Mouse (Mus musculus) liver, embryonic 14.5 days (tissue): ENCODE measurements at regions not wholly inside any gene's neighbourhood (a gene's known extent, or its start where the extent isn't known, plus 50 kb on each side); places are given as distances from the start of the nearest gene placed in this dataset.

Experiments used
- ATAC-seq: fragments of 200-750 bp; cut with Nextera tagmentation; 2 replicates; pipeline ENCODE4 v1.8.0; 2017; ENCODE audit warnings: moderate number of reproducible peaks, mild to moderate bottlenecking, moderate library complexity; ENCODE audit not compliant: insufficient read depth
- DNase-seq, 3 experiments: peaks; one replicate each; pipeline ENCODE4 v3.0.0-alpha.2; 2012 to 2013; ENCODE audit warnings: low read depth in 3 of 3, low spot score in 3 of 3
- H3K27ac ChIP-seq: fragments of 300-500 bp; sonication (generic); 2 replicates; pipeline ENCODE4 v1.5.1; 2014; ENCODE audit warnings: moderate library complexity, mild to moderate bottlenecking, control low read depth, inconsistent platforms
- H3K27me3 ChIP-seq: fragments of 300-500 bp; sonication (generic); 2 replicates; pipeline ENCODE4 v1.6.1; 2014; ENCODE audit warnings: mild to moderate bottlenecking, low read length, moderate library complexity; ENCODE audit not compliant: control insufficient read depth, insufficient read depth
- H3K36me3 ChIP-seq: fragments of 300-500 bp; sonication (generic); replicated peaks from 2 replicates; pipeline ENCODE4 v1.6.1; 2014; ENCODE audit warnings: low read depth; ENCODE audit not compliant: control insufficient read depth, insufficient read depth
- H3K4me1 ChIP-seq, 2 experiments: fragments of 200-500 bp in 1 of 2; fragments of 300-500 bp in 1 of 2; sonication (generic) in 1 of 2; replicated peaks; 2 replicates each; pipeline ENCODE4 v1.6.1; 2012 to 2014; ENCODE audit warnings: antibody characterized with exemption in 1 of 2, inconsistent platforms in 1 of 2, low read length in 1 of 2; ENCODE audit not compliant: control insufficient read depth in 2 of 2, insufficient read depth in 2 of 2
- H3K4me2 ChIP-seq: fragments of 300-500 bp; sonication (generic); 2 replicates; pipeline ENCODE4 v1.6.1; 2014; ENCODE audit warnings: low read depth, mild to moderate bottlenecking, control low read depth, moderate library complexity
- H3K4me3 ChIP-seq, 2 experiments: fragments of 200-500 bp in 1 of 2; fragments of 300-500 bp in 1 of 2; sonication (generic) in 1 of 2; 2 replicates each; pipeline ENCODE4 v1.5.1; 2012 to 2014; ENCODE audit warnings: low read depth in 2 of 2, low read length in 2 of 2, mild to moderate bottlenecking in 2 of 2, control low read depth in 1 of 2, inconsistent platforms in 1 of 2, moderate library complexity in 1 of 2; ENCODE audit not compliant: insufficient read depth in 1 of 2
- H3K9ac ChIP-seq: fragments of 300-500 bp; sonication (generic); replicated peaks from 2 replicates; pipeline ENCODE4 v1.6.1; 2014; ENCODE audit warnings: mild to moderate bottlenecking, control low read depth, moderate library complexity
- H3K9me3 ChIP-seq: fragments of 300-500 bp; sonication (generic); 2 replicates; pipeline ENCODE4 v1.6.1; 2016; ENCODE audit warnings: low read length, mixed read lengths; ENCODE audit not compliant: control insufficient read depth
- CTCF ChIP-seq: IDR thresholded peaks from 2 replicates; pipeline ENCODE4 v1.5.1; 2016; ENCODE audit warnings: antibody characterized with exemption, low read depth, control low read depth
- EP300 ChIP-seq: IDR thresholded peaks from 2 replicates; pipeline ENCODE4 v1.6.1; 2016; ENCODE audit warnings: antibody characterized with exemption, low read depth
- WGBS: fragments of 180-500 bp; shearing (Covaris S2); extraction: QIAGEN DNeasy Blood & Tissue Kit; methylation state at CpG from one replicate; pipeline ENCODE4 v1.1.7; 2014; ENCODE audit not compliant: insufficient replicate concordance; 5-methylcytosine and 5-hydroxymethylcytosine counted together

DNA sequence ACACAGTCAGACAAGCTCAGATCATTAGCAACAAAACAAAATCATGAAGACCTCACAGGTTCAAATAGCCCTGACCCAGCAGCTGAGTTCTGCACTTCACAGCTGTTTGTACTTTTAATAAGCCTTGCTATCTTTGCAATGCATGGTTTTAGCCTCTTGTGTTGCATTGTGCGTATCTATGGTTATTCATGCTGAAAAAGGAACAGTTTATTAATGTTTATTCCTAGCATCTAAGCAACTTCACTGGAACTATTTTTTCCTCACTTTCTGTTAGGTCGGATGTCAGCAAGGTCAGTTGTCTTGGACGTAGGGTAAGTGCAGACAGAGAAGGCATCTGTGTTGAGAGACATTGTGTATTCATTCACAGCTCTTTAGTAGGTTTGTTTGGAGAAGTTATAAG lies 107.3 kb upstream of the Ccn2 start:
- Histone ChIP-seq H3K36me3 (no peaks in the 10 kb centered on the region), H3K4me3 (no peak overlapping the region), H3K4me2 (no peak overlapping the region), H3K27ac (no peak overlapping the region), H3K9ac (no peak overlapping the region), H3K4me1 (no peaks in the 10 kb centered on the region), H3K27me3 (no peaks in the 10 kb centered on the region), H3K9me3 (no peaks in the 10 kb centered on the region)
- WGBS = 58% methylated on average over 3 of the region's 3 CpGs
- DNase-seq (no peak), ATAC-seq (no peak)
- TF ChIP-seq CTCF (no peak), EP300 (no peak)

DNA sequence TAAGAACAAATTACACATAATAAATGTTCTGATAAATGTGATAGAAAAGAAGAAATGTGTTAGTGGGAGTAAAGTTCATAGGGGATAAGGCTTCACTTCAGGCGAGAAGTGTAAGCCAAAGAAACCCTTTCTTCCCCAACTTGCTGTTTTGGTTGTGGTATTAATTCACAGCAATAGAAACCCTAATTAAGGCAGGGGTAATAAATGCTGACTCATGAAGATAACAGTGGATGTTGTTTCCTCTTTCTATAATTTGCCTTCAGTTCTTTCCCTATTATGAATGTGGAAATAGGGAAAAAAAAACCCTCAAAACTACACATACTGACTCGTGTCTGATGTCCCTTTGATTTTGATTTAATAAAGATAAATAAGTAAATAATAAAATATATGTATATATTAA lies 104.8 kb upstream of the Ccn2 start:
- DNase-seq (no peak), ATAC-seq (no peak)
- TF ChIP-seq EP300 (no peak), CTCF (no peak)
- Histone ChIP-seq H3K4me1 (no peaks in the 10 kb centered on the region), H3K4me2 (no peak overlapping the region), H3K4me3 (no peak overlapping the region), H3K27ac (no peak overlapping the region), H3K9ac (no peak overlapping the region), H3K36me3 (no peaks in the 10 kb centered on the region), H3K27me3 (no peaks in the 10 kb centered on the region), H3K9me3 (no peaks in the 10 kb centered on the region)
- WGBS = 43% methylated on average over 2 of the region's 2 CpGs

- DNase-seq = no peak
- Histone ChIP-seq H3K36me3 (no peaks in the 10 kb centered on the region), H3K27me3 (no peaks in the 10 kb centered on the region), H3K9ac (no peak overlapping the region), H3K27ac (no peak overlapping the region), H3K4me1 (no peaks in the 10 kb centered on the region), H3K4me2 (no peak overlapping the region), H3K4me3 (no peak overlapping the region), H3K9me3 (no peaks in the 10 kb centered on the region)
- WGBS = 45% methylated on average over 3 of the region's 3 CpGs
- no peak for ATAC-seq
- TF ChIP-seq EP300 (no peak), CTCF (no peak)
Measured at GRCm38 (mm10) chr10:24491848-24492247, 103.4 kb upstream of the Ccn2 start.

GRCm38 (mm10) chr10:24493392-24493791 lies 101.8 kb upstream of the Ccn2 start:
- Histone ChIP-seq H3K4me3 (no peak overlapping the region), H3K27me3 (no peaks in the 10 kb centered on the region), H3K27ac (no peak overlapping the region), H3K9me3 (no peaks in the 10 kb centered on the region), H3K4me1 (no peaks in the 10 kb centered on the region), H3K4me2 (no peak overlapping the region), H3K36me3 (no peaks in the 10 kb centered on the region), H3K9ac (no peak overlapping the region)
- DNase-seq = no peak
- no peak for ATAC-seq
- TF ChIP-seq EP300 = no peak
- no peak for TF ChIP-seq CTCF
- 30% methylated on average over 4 of the region's 4 CpGs for WGBS

GRCm38 (mm10) chr10:24493936-24494335 lies 101.3 kb upstream of the Ccn2 start:
- ATAC-seq = peak; percentile 59; the same call in 1 of the 2 replicates
- H3K4me2 ChIP-seq = no peak overlapping the region

More at GRCm38 (mm10) chr10:24493936-24494335, 101.3 kb upstream of the Ccn2 start:
- H3K27ac ChIP-seq = no peak overlapping the region
- no peaks in the 10 kb centered on the region for H3K27me3 ChIP-seq
- DNase-seq = peak in 2 of 3 experiments; percentile 1 to 2
- no peaks in the 10 kb centered on the region for H3K9me3 ChIP-seq
- H3K36me3 ChIP-seq = no peaks in the 10 kb centered on the region
- 30% methylated on average over 6 of the region's 6 CpGs for WGBS
- H3K4me1 ChIP-seq = no peaks in the 10 kb centered on the region
- H3K4me3 ChIP-seq = no peak overlapping the region
- TF ChIP-seq CTCF = no peak
- no peak for TF ChIP-seq EP300
- no peak overlapping the region for H3K9ac ChIP-seq
